Mouse (Mus musculus): ENCODE results near the gene Gm266. TPM values are rescaled to one million over a fixed set of nuclear protein-coding genes. Genes with fewer than 3 reads are reported as not detected.

Gm266 gene
- 2.0 and 5.2 TPM in 2 replicates for polyA plus RNA-seq (2015; fragmentation: Nextera tagmentation; extraction: Ambion mirVana)

DNA sequence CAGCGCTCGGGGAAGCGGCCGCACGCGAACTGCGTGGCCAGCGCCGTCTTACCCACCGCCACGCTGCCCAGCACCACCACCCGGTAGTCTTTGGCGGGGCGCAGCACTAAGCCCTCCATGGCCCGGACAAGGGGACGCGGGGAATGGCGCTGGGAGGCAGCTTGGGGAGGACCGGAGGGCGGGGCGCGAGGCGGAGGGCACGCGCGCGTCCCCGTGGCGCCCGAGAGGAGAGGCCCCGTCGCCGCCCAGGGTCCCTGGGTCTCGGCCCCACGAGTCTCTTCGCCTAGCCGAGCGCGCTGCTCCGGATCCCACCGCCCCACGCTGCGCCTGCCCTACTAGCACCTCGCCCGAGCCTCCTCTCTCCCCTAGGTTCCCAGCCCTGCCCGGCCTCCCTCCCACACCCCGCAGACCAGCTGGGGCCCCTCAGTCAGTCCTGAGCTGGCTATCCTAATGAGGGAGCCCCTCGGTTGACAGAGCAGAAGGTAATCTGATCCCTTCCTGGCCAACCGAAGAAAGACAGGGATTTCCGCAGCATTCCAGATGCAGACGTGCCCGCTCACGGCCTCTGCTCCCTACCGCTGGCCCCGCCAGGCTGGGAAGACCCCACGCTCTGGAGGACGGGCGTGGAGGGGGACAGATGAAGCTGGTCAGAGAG lies at the start of gene Gm266:
TSS of gene Gm266 (minus strand) at position 172 of the 655 bp plus-strand sequence.
- peak; percentile 72 for ATAC-seq (replicated peaks; ENCODE audit: insufficient number of reproducible peaks, insufficient read depth, low FRiP score, low read depth)
- Histone ChIP-seq H3K36me3 (no peaks in the 10 kb centered on the region), H3K4me1 (replicated peaks) (peaks cover 19% of the 10 kb centered on the region), H3K4me3 (peak within 1 kb of the TSS; percentile 53), H3K9me3 (replicated peaks) (no peaks in the 10 kb centered on the region), H3K27ac (peak within 1 kb of the TSS; percentile 16; the same call in 1 of the 2 replicates), H3K9ac (peak within 1 kb of the TSS; percentile 43), H3K27me3 (peaks cover 70% of the 10 kb centered on the region), H3K4me2 (peak within 1 kb of the TSS; percentile 88)
- under 1% methylated on average over 56 of the region's 58 CpGs for WGBS

DNA sequence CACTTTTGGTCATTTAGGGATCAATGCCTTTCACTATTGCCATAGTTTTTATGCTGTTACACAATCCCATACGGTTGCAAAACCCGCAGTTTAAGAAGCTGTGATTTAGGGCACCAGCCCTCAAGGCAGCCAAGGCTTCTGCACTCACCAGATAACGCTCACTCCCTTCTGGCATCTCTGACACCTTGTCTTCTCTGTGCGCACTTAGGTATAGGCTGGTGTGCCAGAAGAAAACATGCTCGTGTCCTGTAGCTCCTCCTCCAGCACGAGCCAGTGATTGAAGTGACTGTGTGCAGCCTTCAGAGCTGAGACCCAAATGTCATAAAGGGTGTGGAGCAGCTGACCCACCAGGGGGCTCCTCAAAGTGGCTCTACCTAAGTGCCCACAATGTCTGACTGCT lies 49.7 kb upstream of the Gm266 start:
- WGBS, result 37% methylated on average over 6 of the region's 6 CpGs
- 0 out of 2 replicates have a peak overlapping the region, but pooled peaks have one; percentile 5 for H3K4me2 ChIP-seq
- no peak overlapping the region for H3K4me3 ChIP-seq
- peak overlapping the region; percentile 18 for H3K27ac ChIP-seq
- ATAC-seq (replicated peaks; ENCODE audit: insufficient number of reproducible peaks, insufficient read depth, low FRiP score, low read depth), result no peak
- H3K4me1 ChIP-seq (replicated peaks), result peaks cover 35% of the 10 kb centered on the region
- no peaks in the 10 kb centered on the region for H3K27me3 ChIP-seq
- H3K9me3 ChIP-seq (replicated peaks), result no peaks in the 10 kb centered on the region
- no peak overlapping the region for H3K9ac ChIP-seq
- H3K36me3 ChIP-seq, result peaks cover 13% of the 10 kb centered on the region

DNA sequence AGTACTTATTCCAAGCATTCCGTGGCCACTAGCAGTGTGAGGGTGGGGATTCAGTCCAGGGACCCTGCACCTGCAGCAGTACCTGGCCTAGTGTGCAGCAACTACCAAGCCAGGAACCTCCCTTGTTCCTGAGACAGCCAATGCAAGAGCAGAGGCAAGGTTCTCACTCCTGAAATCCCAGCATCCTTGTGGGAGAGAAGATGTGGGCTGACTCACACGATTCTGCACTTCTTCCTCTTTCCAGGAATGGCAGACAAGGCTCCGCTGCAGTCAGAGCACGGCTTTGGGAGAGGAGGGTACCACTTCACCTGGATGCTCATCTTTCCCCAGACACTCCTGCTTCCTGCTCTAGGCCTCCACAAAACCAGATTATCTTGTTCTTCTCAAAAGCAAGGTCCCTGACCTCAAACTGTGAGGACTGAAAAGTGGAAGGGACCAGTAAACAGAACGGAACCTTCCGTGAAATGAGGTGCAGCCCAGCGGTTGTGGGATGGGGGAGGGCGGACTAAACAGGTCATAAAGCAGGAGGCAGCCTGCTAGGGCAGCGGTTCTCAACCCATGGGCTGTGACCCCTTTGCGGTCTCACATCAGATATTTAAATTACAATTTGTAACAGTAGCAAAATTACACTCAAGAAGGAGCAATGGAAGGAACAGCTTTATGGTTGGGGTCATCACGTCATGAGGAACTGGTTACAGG lies 47.6 kb upstream of the Gm266 start:
- Histone ChIP-seq H3K4me2 (no peak overlapping the region), H3K27ac (no peak overlapping the region), H3K4me1 (replicated peaks) (peaks cover 23% of the 10 kb centered on the region), H3K27me3 (peaks cover 4% of the 10 kb centered on the region; the same call in 1 of the 2 replicates), H3K4me3 (no peak overlapping the region), H3K9me3 (replicated peaks) (no peaks in the 10 kb centered on the region), H3K9ac (no peak overlapping the region), H3K36me3 (no peaks in the 10 kb centered on the region)
- ATAC-seq (replicated peaks; ENCODE audit: insufficient number of reproducible peaks, insufficient read depth, low FRiP score, low read depth), result no peak
- 58% methylated on average over 11 of the region's 11 CpGs for WGBS

DNA sequence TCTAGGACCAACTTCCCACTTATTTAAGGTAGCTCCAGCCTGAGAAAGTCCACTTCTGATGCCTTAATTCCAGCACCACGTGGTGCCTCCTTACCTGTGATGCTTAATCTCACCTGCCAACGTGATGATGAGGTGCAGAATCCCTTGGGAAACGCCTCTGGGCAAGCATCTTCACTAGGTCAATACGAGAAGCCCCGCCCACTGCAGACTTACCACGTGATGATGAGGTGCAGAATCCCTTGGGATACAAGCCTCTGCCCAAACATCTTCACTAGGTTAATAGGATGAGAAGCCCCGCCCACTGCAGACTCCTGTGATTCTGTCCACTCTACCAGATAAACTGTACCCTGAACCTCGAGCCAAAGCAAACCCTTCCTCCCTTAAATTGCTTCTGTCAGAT lies 43.6 kb upstream of the Gm266 start:
- no peak overlapping the region for H3K4me2 ChIP-seq
- ATAC-seq (replicated peaks; ENCODE audit: insufficient number of reproducible peaks, insufficient read depth, low FRiP score, low read depth), result no peak

DNA sequence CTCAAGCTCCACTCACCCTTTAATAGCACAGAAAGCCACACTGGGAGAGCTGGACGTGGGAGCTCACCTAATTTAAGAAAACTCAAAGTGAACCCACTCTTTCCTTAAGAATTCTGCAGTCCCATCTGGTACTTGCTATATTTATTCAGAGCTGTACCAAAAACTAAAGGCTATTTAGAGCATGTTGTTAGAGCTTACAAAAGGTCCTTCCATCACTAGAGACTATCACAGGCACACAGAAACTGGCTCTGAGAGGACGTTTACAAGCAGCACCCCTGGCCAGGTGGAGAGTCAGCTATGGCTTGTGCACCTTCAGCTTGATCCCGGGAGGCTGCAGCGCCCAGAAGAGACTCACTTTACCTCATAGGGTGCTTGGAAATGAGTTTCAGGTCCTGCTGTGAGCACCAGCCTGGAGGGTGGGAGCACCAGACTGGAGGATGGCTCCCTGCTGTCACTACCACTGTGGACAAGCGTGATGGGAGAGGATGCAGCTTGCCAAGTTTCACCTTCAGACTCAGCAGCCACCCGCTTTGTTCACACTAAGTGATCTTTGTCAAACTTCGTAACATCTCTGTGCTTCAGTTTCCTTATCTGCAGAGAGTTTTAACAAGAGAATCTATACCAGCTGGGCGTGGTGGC lies 42.1 kb upstream of the Gm266 start:
- Histone ChIP-seq H3K27me3 (peaks cover 4% of the 10 kb centered on the region; the same call in 1 of the 2 replicates), H3K9me3 (replicated peaks) (no peaks in the 10 kb centered on the region), H3K4me2 (no peak overlapping the region), H3K4me1 (replicated peaks) (no peaks in the 10 kb centered on the region), H3K4me3 (no peak overlapping the region), H3K9ac (no peak overlapping the region), H3K36me3 (no peaks in the 10 kb centered on the region), H3K27ac (no peak overlapping the region)
- ATAC-seq (replicated peaks; ENCODE audit: insufficient number of reproducible peaks, insufficient read depth, low FRiP score, low read depth), result no peak
- 55% methylated on average over 8 of the region's 8 CpGs for WGBS

More for the DNA sequence above, 43.6 kb upstream of the Gm266 start:
- Histone ChIP-seq H3K9ac (no peak overlapping the region), H3K27me3 (peaks cover 4% of the 10 kb centered on the region; the same call in 1 of the 2 replicates), H3K4me3 (no peak overlapping the region), H3K9me3 (replicated peaks) (no peaks in the 10 kb centered on the region), H3K36me3 (no peaks in the 10 kb centered on the region), H3K4me1 (replicated peaks) (no peaks in the 10 kb centered on the region), H3K27ac (no peak overlapping the region)
- 18% methylated on average over 8 of the region's 8 CpGs for WGBS

DNA sequence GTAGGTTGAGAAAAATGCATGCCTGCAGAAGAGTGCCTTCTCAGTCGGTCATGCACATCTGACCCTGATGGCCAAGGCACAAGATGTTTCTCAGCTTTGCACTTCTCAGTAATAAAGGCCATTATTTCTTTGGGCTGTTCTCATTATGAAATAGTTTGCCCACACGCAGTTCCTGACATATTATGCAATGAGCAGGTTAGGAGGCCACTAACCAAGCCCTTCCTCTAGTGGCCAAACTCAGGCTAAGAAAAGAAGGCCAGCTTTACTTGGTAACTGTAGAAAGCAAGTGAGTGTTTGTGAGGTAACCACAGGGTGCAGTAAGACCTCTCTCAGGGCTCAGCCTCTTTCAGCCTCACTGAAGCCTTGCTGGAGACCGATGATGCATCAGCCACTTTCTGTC lies 39.3 kb upstream of the Gm266 start:
- Histone ChIP-seq H3K36me3 (no peaks in the 10 kb centered on the region), H3K4me1 (replicated peaks) (no peaks in the 10 kb centered on the region), H3K9ac (no peak overlapping the region), H3K27me3 (peaks cover 4% of the 10 kb centered on the region; the same call in 1 of the 2 replicates), H3K9me3 (replicated peaks) (no peaks in the 10 kb centered on the region), H3K27ac (no peak overlapping the region), H3K4me3 (no peak overlapping the region), H3K4me2 (no peak overlapping the region)
- WGBS, result 77% methylated on average over 3 of the region's 3 CpGs
- no peak for ATAC-seq (replicated peaks; ENCODE audit: insufficient number of reproducible peaks, insufficient read depth, low FRiP score, low read depth)

DNA sequence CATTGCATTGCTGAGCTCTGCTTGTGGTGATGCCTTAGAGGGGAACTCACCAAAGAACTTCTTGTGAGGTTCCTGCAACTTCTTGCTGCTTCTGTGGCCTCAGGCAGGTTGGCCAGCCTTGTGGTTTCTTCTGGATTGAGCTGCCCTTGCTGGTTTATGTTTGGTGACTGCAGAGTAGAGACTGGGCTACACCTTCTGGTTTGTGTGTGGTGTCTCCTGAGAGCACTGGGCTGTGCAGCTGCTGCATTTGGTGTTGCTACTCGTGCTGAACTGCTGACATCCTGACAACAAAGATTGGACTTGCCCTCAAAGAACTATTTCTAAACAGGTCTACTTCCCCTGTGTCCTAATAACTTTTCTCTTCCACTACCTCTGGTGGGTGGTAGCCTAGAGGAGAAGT lies 38.8 kb upstream of the Gm266 start:
- H3K9ac ChIP-seq, result no peak overlapping the region
- H3K4me1 ChIP-seq (replicated peaks), result no peaks in the 10 kb centered on the region
- H3K4me2 ChIP-seq, result no peak overlapping the region
- H3K36me3 ChIP-seq, result no peaks in the 10 kb centered on the region
- H3K27ac ChIP-seq, result no peak overlapping the region
- no peak for ATAC-seq (replicated peaks; ENCODE audit: insufficient number of reproducible peaks, insufficient read depth, low FRiP score, low read depth)
- peaks cover 4% of the 10 kb centered on the region; the same call in 1 of the 2 replicates for H3K27me3 ChIP-seq
- 58% methylated on average over 1 of the region's 1 CpGs for WGBS
- H3K4me3 ChIP-seq, result no peak overlapping the region
- H3K9me3 ChIP-seq (replicated peaks), result no peaks in the 10 kb centered on the region

DNA sequence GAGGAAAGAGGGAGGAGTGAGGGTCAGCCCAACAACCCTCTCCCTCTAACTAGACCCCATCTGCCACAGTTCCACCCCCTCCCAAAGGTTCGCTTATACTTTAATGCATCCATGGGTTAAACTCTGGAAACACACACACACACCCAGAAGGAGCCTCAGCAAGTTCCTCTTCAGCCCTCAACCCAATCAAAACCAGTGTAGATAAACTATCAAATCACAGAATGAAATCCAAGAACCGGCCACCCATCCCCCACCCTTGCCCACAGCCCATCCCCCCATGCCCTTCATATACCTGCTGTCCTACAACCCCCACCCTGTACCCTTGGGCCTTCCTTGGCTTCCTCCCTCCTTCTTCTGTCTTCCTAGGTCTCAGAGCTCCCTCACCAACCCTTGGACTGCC lies 35.4 kb upstream of the Gm266 start:
- H3K4me3 ChIP-seq, result no peak overlapping the region
- no peak overlapping the region for H3K27ac ChIP-seq
- H3K4me2 ChIP-seq, result no peak overlapping the region
- 85% methylated on average over 2 of the region's 2 CpGs for WGBS
- no peak for ATAC-seq (replicated peaks; ENCODE audit: insufficient number of reproducible peaks, insufficient read depth, low FRiP score, low read depth)
- no peak overlapping the region for H3K9ac ChIP-seq
- H3K9me3 ChIP-seq (replicated peaks), result no peaks in the 10 kb centered on the region
- H3K36me3 ChIP-seq, result no peaks in the 10 kb centered on the region
- H3K4me1 ChIP-seq (replicated peaks), result no peaks in the 10 kb centered on the region
- H3K27me3 ChIP-seq, result no peaks in the 10 kb centered on the region

DNA sequence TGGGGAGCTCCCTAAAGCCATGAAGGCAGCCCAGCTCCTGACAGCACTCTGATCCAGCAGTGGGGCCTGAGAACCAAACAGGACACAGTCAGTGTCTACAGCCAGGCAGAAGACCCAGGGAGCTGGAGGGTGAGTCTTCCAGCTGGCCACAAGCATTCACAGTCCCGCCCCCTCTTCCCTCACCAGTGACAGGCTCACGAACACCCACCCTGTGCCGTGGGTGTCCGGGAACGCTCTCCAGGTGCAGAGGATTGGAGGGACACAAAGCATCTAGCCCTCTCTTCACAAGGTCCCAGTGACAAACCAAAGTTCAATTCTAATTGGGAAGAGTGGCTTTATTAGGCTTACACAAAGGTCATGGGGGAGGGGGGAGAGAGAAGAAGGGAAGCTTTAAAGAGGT lies 34.2 kb upstream of the Gm266 start:
- H3K9me3 ChIP-seq (replicated peaks), result no peaks in the 10 kb centered on the region
- no peaks in the 10 kb centered on the region for H3K36me3 ChIP-seq
- H3K4me1 ChIP-seq (replicated peaks), result no peaks in the 10 kb centered on the region
- 53% methylated on average over 5 of the region's 5 CpGs for WGBS
- ATAC-seq (replicated peaks; ENCODE audit: insufficient number of reproducible peaks, insufficient read depth, low FRiP score, low read depth), result no peak
- no peak overlapping the region for H3K4me3 ChIP-seq
- H3K4me2 ChIP-seq, result no peak overlapping the region
- H3K27me3 ChIP-seq, result no peaks in the 10 kb centered on the region
- no peak overlapping the region for H3K27ac ChIP-seq
- H3K9ac ChIP-seq, result no peak overlapping the region

DNA sequence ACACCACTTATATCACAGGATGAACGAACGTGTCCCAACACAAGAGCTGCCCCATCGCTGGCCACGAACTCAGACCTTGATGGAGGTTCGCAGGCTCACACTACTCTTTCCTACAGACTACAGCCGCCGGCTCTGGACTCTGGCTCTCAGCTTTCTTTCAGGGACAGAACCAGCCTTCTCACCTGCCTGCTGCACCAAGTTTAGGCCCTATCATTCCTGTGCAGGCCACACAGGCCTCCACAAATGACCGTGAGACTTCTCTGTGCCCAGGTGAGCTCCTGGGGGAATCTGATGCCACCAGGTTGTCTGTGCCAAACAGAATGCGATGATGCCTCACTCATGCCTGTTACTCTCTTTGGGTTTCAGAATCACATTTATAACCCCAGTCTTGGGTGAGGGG lies 32.8 kb upstream of the Gm266 start:
- no peak for ATAC-seq (replicated peaks; ENCODE audit: insufficient number of reproducible peaks, insufficient read depth, low FRiP score, low read depth)
- Histone ChIP-seq H3K4me3 (no peak overlapping the region), H3K9ac (no peak overlapping the region), H3K9me3 (replicated peaks) (no peaks in the 10 kb centered on the region), H3K27me3 (no peaks in the 10 kb centered on the region), H3K4me2 (no peak overlapping the region), H3K4me1 (replicated peaks) (peaks cover 8% of the 10 kb centered on the region), H3K36me3 (no peaks in the 10 kb centered on the region), H3K27ac (no peak overlapping the region)
- WGBS, result 82% methylated on average over 9 of the region's 9 CpGs

DNA sequence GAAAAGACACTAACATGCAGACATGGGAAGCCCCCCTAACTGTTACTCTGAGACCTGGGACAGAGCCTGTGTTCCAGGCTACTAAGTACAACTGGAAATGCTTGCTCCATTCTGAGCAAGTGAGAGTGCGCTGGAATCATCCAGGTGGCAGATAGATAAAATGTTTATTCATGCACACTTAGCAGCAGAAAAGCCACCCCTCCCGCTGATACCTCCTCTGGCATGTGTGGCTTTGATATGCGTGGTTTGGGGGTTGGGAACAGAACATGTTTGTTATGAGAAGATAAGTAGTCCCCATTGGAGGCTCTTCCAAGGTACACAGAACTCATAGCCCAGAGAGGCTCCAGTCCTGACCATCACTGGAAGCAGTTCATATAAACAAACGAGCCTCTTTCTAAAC lies 32.3 kb upstream of the Gm266 start:
- 38% methylated on average over 4 of the region's 4 CpGs for WGBS
- Histone ChIP-seq H3K4me1 (replicated peaks) (peaks cover 8% of the 10 kb centered on the region), H3K9ac (no peak overlapping the region), H3K4me2 (no peak overlapping the region), H3K27ac (no peak overlapping the region), H3K4me3 (no peak overlapping the region), H3K27me3 (no peaks in the 10 kb centered on the region), H3K36me3 (no peaks in the 10 kb centered on the region), H3K9me3 (replicated peaks) (no peaks in the 10 kb centered on the region)
- ATAC-seq (replicated peaks; ENCODE audit: insufficient number of reproducible peaks, insufficient read depth, low FRiP score, low read depth), result no peak

All from heart, embryonic 15.5 days (tissue).